Mouse (Mus musculus): ENCODE measurements around the gene Tmem206.

Tmem206 gene

DNA sequence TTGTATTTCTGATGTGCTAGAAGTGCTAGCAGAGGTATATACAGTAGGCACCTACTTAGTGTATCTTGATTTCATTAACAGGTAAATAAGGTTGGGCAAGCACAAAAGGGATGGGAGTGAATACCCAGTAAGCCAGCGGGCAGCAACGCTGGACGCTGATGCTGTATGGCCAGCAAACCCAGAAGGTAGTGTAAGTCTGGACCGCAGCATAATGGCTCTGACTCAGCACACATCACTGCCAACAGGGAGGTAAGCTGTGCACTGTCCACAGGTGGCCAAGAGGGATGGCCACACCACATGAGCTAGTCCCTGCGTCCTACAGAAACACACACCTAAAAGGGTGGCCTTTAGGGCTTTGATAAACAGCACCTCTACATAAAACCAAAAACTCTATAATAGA lies 24.6 kb downstream of the Tmem206 start:
- no peak for DNase-seq (ENCODE audit: low read depth, low spot score)

DNA sequence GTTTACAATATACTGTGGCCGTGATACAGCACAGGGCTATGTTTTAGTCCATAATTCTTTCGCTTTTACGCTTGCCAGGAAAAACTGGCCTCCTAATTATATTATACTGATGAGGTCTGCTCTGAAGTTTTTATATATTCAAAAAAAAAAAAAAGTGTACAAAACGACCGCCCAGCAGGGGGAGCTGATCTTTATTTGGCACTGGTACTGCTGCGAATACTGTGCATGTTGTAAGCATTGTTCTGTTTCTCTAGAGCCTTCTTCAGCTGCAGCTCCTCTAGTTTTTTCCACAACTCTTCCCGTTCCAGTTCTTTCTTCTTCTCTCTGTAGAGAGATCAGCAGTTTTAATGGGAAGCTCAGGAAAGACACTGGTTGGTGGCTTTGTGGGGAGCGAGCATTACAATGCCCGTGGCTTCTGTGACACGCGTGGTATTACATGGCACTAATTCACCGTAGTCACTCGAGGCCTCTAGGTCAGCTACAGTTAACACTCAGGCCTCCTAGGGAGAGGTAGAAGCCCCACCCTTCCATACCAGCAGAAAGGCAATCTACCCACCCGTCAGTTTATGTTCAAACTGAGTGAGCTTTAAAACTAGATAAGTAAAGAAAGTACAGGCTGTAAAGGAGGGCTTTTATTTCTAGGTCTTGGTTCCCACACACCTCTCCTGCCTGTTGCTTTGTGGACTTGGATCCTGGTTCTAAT lies 27.2 kb downstream of the Tmem206 start:
- peak; percentile 80 for DNase-seq (ENCODE audit: low read depth, low spot score)

DNA sequence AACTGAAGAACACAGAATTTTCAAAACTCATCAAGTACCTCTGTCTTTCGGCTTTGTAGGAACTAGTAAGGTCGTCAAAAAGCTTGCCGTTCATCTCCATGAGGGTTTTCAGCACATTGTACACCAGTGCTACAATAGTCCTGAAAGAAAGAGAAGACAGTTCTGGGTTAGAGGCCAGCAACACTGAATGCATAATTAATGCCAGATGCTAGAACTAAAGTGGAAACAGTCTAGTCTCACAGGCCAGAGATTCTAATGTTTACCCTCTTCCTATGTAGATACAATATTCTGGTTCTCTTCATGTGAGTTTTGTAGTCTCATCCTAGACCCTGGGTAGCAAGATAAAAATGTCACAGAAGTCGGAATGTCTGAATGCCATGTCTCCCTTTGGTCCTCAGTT lies 28.1 kb downstream of the Tmem206 start:
- DNase-seq (ENCODE audit: low read depth, low spot score), result no peak

DNA sequence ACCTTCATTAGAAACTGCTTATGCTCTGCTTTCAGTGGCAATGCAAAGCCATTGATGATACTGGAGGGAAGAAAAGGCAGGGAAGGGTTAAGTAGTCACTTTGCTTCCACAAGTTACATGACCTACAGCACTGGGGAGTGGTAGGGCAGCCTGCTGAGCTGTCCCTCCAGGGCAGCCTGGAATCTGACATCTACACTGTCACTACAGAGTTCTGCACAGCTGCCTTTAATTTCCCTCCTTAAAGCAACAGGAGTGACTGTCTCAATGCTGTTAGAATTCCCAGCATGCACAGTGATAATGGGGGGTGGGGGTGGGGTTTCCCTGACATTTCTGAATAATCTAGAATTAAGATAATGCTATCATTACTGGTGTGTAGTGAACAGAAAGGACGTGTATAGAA lies 31.2 kb downstream of the Tmem206 start:
- DNase-seq (ENCODE audit: low read depth, low spot score), result no peak

DNA sequence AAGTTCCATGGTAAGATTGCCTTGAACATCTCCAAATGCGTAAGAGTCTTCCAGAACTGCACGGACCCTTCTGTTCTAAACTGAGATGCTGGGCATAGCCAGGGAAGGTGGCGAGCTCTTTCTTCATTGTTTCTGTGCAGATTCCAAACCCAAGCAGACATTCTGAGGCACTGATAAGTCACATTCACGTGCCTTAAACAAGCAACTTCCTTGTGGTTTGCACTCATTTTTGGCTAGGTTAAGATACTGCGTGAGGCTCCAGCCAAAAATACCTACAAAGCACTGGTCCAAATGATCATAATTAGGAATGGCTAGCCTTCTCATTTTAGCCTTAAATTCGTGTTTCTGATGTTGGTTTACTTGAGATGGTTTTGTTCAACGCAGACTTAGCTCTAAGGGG lies 33.8 kb downstream of the Tmem206 start:
- no peak for DNase-seq (ENCODE audit: low read depth, low spot score)

DNA sequence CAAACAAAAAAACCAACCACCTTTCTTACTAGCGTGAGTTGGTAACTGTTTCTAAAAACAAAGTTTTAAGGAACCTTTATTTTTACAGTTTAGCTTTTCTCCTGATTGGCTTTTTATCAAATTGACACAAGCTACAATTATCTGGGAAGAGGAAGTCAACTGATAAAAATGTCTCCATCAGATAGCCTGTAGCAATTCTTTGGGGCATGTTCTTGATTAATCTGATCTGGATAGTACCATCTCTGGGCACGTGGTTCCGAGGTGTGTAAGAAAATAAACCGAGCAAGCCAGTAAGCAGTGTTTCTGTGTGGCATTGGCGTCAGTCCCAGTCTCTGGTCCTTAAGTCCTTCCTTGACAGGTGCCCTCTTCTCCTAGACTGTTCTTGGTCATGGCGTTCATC lies 36.7 kb downstream of the Tmem206 start:
- DNase-seq (ENCODE audit: low read depth, low spot score), result no peak

DNA sequence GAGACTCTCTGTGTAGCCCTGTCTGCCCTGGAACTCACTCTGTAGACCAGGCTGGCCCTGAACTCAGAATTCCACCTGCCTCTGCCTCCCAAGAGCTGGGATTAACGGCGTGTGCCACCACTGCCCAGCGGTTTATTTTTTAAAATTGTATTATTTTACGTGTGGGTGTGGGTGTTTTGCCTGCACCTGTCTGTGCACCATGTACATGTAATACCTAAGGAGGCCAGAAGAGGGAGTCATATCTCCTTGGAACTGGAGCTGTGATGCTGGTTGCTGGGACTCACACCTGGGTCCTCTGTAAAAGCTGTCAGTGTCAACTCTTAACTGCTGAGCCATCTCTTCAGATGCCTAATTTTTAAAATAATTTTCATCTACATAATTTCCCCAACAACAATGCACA lies 38.8 kb downstream of the Tmem206 start:
- DNase-seq (ENCODE audit: low read depth, low spot score), result peak; percentile 42

DNA sequence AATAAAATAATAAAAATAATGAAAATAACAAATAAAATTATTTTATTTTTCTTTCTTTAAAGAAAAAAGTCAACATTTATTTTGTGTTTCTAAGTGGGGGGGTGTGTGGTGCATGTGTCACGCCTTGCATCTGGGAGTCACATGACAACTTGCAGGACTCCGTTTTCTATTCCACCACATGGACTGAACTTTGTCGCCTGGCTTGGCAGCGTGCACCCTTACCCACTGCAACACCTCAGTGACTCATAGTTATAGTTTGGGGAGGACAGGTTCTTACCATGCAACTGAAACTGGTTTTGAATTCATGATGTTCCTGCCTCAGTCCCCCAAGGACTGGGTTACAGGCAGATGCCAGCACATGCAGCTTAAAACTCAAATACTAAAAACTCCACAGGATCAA lies 42.5 kb downstream of the Tmem206 start:
- DNase-seq (ENCODE audit: low read depth, low spot score), result no peak

DNA sequence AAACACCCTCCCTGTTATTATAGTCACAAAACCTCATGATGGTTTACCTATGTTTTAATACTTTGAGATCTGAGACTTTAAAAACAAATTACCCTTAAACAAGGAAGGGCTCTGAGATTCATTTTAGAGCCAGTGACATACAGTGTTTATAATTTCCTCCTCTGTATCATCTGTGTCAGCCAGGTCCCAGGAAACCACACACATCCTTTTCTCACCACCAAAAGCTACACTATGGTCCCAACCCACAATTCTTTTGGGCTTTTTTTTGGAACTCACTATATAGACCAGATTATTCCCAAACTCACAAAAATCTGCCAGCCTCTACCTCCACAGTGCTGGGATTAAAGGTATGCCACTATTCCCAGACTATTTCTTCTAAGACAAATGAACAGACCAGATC lies 43.4 kb downstream of the Tmem206 start:
- no peak for DNase-seq (ENCODE audit: low read depth, low spot score)

DNA sequence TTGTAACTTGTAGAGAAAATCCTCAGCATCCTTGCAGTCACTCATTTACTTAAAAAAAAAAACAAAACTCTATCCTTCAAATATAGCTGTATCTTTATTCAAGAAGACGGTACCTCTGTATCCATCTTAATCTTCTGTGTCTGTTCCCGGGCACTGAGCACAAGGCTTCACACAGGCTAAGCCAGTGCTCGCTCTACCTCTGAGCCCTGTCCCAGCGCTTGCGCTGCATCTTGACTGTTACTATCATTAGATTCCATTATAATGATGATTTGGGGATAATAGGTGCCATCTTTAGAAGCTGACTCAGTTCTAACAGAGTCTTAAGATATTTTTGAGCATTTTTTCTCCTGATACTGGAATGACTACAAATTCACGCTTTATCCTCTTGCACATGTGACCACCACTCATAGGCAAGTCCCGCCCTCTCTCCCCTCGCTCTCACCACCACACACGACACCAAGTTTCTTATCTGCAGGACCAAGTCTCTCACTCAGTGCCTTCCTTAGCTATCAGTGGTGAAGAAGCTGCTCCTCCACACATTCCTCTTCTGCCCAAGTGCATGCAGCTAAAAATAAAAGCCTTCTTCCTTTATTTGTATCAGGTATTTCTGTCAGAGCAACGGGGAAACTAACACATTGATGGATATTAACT lies 49.4 kb downstream of the Tmem206 start:
- peak; percentile 39 for DNase-seq (ENCODE audit: low read depth, low spot score)

DNA sequence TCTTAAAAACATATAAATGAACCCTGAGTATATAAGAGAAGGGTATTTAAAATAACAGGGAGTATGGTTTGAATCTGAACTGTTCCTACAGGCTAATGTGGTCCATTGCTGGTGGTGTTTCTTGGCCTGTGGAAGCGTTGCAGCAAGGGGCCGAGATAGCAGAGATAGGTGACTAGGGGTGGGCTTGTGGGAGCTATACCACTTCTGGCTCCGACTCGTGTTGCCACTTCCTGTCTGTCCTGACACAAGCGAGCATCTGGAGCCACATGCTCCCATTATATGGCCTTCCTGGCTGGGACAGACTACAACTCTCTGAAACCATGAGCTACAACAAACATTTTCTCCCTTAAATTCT lies 49.9 kb downstream of the Tmem206 start:
- no peak for DNase-seq (ENCODE audit: low read depth, low spot score)

DNA sequence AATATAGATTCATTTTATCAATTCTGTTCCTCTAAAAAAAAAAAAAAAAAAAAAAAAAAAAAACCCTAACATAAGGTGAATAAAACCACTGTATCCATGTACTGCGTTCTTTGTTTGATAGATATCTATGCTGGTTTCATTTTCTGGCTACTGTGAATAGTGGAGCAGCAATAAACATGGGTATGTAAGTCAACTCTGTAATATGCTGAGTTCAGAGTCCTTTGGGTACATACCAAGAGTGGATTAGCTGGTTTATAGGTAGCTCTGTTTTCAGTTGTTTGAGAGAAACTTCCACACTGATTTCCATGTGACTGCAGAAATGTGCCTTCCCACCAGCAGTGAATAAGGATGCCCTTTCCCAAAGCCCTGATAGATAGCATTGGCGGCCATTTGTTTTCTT lies 52.4 kb downstream of the Tmem206 start:
- DNase-seq (ENCODE audit: low read depth, low spot score), result no peak

DNA sequence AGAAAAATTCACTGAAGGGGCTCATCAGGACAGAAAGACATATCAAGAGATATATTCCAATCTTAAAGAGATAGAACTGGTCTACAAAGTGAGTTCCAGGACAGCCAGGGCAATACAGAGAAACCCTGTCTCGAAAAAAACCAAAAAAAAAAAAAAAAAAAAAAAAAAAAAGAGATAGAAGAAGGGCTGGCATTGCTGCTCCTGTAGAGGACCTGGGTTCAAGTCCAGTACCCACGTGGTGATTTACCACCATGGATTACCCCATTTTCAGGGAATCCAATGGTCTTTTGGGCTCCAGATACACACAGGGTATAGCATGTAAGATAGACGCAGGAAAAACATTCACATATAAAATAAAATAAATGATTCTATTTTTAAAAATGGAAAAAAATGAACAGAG lies 55.1 kb downstream of the Tmem206 start:
- DNase-seq (ENCODE audit: low read depth, low spot score), result no peak

DNA sequence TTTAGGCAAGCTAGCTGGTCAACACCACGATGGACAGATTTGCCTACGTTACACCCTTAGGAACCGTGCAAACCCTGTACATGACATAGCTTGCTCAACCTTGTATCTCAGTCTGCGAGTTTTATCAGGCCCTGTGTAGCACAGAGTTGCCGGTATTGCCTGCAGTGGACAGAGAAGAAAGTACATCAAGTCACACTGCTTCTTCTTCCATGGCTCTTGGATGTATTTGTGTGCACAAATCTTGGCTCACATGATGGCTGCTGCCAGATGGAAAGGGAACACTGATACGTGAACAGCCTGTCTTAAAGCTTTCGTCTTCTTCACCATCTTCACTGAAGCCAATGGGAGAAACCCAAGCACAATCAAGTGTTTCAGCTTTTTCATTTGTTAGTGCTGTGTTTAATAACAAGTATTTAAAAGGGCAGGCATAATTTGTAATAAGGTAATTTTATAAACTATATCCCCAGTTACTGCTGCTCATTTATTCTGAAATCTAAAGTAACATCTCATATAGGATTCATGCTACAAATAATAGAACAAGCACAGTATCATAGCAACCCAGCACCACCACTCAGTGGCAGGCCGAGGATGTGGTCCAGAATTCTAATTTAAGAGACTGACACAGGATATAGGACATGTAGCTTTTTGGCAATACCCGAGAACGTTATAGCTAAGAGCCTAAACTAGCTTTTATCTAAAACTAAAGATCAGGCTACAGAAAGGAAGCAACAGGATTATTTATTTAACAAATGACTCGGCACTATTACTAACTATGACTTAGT lies 56.4 kb downstream of the Tmem206 start:
- DNase-seq (ENCODE audit: low read depth, low spot score), result peak; percentile 72

DNA sequence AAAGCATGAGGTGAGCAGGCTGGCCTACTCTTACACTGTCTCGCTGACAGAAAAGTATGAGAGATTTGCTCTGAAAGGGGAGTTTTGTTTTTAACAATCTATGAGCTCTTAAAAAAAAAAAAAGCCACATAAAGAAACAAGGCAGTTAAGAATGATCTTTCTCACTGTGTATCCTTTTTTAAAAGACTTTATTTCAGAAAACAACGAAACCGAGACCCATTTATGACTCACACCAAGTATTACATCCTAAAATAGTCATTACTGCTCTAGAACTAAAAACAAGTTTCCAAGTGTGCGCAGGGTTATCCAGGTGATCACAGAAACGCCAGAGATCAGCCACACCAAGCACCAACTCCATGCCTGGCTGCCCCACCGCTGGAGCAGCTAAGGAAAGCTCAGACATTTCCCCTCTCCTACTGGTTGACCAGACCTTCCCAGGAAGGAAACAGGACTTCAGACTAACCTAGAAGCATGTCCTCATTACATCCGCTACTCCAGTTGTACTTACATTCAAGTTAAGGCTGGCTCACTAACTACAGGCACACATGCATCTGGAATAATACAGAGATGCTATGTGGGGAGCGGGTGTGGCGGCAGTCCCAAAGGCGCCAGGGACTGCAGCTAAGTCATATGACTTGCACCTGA lies 59.2 kb downstream of the Tmem206 start:
- DNase-seq (ENCODE audit: low read depth, low spot score), result no peak

DNA sequence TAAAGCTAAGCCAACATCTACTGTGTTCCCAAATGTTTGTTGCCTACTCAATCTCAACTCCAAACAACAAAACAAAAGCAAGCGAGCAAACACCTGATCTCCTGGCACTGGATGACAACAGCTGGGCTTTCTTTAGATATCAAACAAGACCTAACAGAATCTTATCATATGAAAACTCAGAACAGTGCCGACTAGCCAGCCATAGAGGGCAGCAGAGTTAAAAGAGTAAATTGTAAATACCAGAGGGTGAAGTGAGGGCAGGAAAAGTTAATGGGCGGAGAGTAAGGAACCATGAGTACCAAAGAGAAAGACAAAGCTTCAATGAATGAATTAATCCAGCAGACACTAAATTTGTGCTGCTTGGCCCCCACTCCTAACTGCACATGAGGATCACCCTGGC lies 65.6 kb downstream of the Tmem206 start:
- peak; percentile 83 for DNase-seq (ENCODE audit: low read depth, low spot score)

DNA sequence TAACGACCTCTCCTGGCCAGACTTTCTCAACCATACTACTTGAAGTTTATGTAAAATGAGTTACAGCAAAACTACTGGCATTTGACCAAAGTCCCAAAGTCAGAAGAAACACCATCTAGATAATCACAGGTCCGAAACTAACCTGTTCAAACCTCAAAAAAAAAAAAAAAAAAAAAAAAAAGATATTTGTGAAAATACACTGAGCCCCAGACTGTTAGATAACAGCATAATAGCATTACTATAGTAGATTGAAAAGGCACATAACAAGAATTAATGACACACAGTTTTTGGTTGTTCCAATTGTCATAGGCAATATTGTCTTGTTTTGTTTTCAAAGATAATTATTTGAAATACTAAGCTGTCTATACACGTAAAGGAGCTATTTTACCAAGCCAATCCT lies 67.8 kb downstream of the Tmem206 start:
- no peak for DNase-seq (ENCODE audit: low read depth, low spot score)

DNA sequence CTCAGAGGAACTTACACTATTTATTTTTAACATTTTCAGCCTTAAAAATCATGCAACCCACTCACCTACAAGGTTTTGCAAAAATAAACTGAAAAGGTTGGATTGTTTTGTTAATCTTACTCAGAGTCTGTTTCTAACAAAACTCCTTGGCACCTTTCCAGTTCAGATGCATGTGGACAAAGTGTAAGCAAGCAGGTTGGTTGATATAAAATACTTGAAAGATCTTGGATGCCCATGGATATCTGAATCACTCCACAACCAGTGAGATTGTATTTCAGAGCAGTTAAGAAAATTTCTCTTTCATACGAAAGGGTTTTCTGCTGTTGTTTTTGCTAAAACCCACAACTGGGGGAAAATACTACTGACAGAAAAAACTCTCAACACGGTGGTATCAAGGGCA lies 68.4 kb downstream of the Tmem206 start:
- peak; percentile 48 for DNase-seq (ENCODE audit: low read depth, low spot score)

DNA sequence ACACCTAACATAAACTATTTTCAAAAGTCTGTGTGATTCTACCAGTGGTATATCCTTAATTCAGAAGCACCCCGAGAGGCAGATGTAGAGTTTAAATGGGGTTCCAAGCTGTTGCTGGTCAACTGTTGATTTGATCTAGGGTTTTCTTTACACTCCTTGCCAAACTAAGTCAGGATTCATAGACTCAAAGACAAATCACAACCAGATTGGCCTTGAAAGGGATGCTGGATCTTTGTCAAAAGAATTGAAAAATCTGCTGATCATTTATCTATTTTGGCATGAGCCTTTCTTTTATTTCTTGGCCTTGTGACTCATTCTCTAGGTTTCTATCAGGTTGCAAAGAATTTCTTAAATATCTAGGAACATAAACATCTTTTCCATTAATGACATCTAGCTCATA lies 69.5 kb downstream of the Tmem206 start:
- no peak for DNase-seq (ENCODE audit: low read depth, low spot score)

DNA sequence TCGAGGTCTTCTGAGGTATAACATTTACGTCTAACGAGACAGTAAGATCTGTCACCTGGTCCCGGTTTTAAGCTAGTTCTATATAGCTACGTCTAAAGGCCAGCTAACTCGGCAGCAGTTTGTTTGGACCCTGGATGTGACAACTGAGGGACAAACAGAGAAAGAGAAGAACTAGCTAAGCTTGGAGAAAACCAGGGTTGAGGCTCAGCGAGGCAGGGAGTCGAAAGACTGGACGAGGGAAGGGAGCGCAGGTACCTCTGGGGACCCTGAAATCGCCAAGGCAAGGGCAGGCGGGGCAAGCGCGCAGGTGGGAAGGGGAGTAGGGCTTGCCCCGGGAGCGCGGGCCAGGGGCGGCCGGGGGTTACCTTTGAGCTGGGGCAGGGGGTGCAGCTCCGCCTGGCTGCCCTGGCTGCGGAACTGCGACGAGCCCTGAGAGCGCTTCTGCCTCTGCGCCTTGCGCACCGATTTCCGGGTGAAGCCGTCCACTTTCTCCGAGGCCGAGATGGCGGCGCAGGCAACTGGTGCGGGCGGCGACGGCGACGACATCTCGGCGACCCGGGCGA lies 70.2 kb downstream of the Tmem206 start:
- DNase-seq (ENCODE audit: low read depth, low spot score), result peak; percentile 37

DNA sequence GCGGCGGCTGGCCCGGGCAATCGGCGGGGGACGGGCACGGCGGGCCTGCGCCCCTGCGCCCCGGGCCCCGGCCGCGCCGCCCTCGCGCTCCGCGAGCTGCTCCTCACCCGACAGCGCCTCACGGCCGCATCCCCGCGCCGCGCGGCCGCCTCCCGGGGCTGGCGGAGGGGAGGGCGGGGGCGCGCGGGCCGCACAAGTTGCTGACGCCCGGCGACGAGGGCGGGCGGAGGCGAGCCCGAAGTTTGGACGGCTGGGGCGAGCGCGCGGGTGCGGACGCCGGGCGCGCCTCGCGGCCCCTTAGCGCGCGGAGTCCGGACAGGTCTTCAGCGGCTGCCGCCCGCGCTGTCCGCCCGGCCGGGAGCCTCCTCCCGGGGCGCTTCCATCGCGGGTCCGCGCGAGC lies 70.7 kb downstream of the Tmem206 start:
- peak; percentile 56 for DNase-seq (ENCODE audit: low read depth, low spot score)

All from brain, adult 2 months (tissue).